Mouse (Mus musculus) kidney, postnatal 14 days (tissue): ENCODE measurements around the gene Nup107.
"Not testable (repeated sequence)": the region's sequence is repeated elsewhere in the genome, so short reads cannot be mapped to it uniquely, and the experiment has no call there.

Experiments used
- DNase-seq: peaks from one replicate; pipeline ENCODE4 v3.0.0; 2022; ENCODE audit warnings: mixed read lengths

The Nup107 gene

DNA sequence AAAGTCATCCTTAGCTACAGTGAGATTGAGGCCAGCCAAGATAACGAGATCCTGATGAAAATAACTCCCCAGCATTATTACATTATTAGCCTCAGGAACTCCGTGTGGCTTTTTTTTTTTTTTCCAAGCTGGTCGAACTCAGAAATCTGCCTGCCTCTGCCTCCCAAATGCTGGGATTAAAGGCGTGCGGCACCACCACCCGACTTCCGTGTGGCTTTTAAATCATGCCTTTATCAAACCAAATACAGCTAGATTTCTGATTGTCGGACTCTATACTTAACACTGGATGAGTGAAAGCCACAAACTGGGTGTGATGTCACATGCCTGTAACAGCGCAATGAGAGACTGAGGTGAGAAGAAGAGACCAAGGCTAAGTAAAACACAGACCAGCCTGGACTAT, 79.6 kb downstream of the Nup107 start:
- no peak for DNase-seq

DNA sequence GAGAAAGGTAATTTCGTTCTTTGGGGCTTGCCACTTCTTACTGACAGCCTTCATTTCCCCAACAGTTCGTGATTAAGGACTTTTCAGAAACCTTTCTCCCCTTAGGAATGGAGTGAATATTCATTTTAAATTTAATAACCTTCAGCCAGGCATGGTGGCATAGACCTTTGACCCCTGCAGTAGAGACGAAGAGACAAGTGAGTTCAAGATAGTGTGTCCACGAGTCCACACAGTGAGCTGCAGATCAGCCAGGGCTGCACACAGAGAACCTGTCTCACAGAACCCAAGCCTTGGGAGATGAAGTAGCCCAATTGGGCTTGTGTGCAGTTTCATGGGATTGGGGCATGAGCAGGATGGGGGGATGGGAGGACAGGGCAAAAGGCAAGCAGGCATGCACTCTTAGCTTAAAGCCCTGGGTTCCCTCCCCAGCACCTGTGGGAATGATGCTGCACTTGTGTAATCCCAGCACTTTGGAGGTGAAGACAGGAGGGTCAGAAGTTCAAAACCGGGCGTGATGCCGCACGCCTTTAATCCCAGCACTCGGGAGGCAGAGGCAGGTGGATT, 80.2 kb downstream of the Nup107 start:
- no peak for DNase-seq

- peak; percentile 64 for DNase-seq
Observed at GRCm38 (mm10) chr10:117711408-117711807, 81.1 kb downstream of the Nup107 start.

DNA sequence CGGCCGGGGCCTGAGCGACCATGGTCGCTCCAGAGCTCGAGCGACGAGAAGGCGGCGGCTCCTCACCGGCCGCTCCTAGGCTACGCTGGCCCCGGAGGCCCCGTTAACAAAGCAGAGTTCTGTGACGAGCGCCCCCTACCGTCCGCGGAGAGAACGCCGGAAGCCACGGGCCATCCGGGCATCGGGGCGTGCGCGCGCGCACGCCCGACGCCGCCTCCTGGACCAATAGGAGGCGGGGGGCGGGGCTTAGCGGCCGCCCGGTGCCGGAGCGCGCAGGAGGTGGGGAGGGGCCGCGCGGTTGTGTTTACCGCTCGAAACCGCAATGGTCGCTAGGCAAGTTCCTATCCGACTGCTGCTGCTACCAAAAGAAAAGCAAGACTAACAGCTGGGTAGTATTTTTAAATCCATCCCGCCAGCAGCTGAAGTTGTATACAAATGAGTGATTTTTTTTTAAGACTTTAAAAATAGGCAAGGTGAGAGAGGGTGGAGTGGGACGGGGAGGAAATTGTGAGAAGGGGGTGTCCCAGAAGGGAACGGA, 81.8 kb downstream of the Nup107 start, which contains the start of gene Mdm2:
Gene Mdm2, minus strand, starts transcription at position 155 of the 538 bp plus-strand sequence.
- DNase-seq, result peak; percentile 97

DNA sequence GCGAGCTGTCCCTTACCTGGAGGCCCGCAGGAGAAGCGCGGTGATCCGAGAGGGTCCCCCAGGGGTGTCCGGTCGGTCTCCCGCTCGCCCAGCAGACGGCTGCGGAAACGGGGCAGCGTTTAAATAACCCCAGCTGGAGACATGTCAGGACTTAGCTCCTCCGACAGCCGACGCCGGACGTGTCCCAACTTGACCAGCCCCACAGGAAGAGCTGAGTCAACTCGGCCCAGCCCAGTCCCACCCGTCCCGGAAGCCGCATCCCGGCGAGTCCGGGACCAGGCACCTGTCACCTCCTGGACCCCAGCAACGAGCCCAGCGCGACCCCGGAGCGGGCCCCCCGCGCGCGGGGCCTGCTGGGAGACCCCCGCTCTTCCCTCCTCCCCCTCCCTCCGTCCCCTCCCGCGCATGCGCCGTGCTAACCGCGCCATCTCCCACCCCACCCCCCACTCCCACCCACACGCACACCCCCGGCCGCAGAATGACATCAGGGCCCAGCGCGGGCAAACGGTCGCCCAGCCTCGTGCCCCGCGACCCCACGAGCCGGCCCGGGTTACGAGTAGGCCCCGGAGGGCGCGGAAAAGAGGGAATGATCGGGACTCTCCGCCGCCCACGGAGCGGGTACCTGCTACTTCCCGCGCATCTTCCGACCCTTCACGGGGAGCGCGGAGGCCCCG, 82.4 kb downstream of the Nup107 start:
- DNase-seq, result peak; percentile 90

DNA sequence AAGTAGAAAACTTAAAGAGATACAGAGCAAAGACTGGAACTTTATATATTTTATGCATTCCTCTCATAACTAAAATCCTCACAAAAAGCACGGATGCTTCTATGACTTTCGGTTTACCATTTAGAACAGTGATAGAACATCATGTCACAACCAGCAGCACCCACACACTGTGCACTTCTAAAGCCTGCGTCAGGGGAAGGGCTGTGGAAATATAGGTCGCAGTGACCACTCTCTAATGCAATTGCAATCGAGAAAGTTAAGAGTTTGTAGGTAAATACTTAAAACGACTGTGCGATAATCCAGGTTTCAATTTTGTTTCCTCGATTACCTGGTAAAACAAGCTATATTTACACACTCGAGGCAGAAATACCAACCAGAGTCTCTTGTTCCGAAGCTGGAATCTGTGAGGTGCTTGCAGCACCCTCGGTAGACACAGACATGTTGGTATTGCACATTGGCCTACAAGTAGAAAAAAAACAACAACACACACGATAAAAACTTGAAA, 83.1 kb downstream of the Nup107 start:
- DNase-seq, result no peak

- DNase-seq, result no peak
Observed at GRCm38 (mm10) chr10:117708856-117709255, 83.6 kb downstream of the Nup107 start.

GRCm38 (mm10) chr10:117708376-117708775, 84.1 kb downstream of the Nup107 start:
- no peak for DNase-seq

- DNase-seq, result no peak
Observed at GRCm38 (mm10) chr10:117707114-117707838, 85.2 kb downstream of the Nup107 start.

- no peak for DNase-seq
Observed at GRCm38 (mm10) chr10:117706440-117706839, 86.1 kb downstream of the Nup107 start.

- DNase-seq, result no peak
Observed at GRCm38 (mm10) chr10:117705806-117706205, 86.7 kb downstream of the Nup107 start.

- no peak for DNase-seq
Observed at GRCm38 (mm10) chr10:117704964-117705335, 87.6 kb downstream of the Nup107 start.

DNA sequence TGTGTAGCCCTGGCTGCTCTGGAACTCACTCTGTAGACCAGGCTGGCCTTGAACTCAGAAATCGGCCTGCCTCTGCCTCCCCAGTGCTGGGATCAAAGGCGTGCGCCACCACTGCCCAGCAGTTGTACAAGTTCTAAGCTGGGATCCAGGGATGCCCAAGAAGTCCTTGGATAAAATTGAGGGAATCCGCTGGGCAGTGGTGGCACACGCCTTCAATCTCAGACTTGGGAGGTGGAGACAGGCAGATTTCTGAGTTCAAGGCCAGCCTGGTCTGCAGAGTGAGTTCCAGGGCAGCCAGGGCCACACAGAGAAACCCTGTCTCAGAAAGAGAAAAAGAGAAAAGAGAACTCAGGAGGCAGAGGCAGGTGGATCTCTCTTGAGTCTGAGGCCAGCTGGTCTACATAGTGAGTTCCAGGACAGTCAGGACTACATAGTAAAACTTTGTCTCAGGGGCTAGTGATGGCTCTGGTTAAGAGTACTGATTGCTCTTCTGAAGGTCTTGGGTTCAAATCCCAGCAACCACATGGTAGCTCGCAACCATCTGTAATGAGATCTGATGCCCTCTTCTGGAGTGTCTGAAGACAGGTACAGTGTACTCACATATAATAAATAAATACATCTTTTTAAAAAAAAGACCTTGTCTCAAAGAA, 88.1 kb downstream of the Nup107 start:
- not testable (repeated sequence) for DNase-seq

- DNase-seq, result no peak
Observed at GRCm38 (mm10) chr10:117703506-117703905, 89.0 kb downstream of the Nup107 start.

GRCm38 (mm10) chr10:117702024-117702833, 90.3 kb downstream of the Nup107 start:
- no peak for DNase-seq

- no peak for DNase-seq
Observed at GRCm38 (mm10) chr10:117701034-117701829, 91.3 kb downstream of the Nup107 start.
